Mouse (Mus musculus) layer of hippocampus, adult 9-11 months (tissue): ENCODE measurements around the gene Cntn5.

ENCODE experiments used
- DNase-seq: peaks from one replicate; pipeline ENCODE4 v3.0.0; 2022

The Cntn5 gene

DNA sequence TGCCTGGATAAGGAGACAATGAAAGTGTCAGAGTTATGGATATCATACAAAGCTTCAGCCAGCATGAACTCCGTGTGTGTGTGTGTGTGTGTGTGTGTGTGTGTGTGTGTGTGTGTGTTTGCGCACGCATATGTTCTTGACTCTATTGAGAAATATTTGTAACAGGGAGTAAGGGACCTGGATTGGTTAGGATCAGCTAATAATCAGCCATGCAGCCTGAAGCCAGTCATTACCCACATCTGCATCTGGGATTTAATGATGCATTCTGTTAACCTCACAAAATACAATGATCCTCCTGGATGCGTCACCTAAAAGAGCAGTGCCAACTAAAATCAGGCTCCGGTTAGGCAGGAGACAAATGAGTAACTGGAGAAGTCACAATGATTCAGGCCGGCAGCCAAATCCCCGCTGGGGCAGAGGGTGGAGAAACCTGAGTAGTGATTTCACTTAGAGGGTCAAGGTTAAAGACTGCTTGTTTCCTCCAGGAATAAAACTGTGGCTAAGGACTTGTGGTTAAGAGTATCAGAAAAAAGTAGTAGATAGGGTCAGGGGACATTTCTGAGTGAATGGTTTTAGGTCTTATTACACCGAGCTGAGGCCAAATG lies 1021.7 kb downstream of the Cntn5 start:
- no peak for DNase-seq

DNA sequence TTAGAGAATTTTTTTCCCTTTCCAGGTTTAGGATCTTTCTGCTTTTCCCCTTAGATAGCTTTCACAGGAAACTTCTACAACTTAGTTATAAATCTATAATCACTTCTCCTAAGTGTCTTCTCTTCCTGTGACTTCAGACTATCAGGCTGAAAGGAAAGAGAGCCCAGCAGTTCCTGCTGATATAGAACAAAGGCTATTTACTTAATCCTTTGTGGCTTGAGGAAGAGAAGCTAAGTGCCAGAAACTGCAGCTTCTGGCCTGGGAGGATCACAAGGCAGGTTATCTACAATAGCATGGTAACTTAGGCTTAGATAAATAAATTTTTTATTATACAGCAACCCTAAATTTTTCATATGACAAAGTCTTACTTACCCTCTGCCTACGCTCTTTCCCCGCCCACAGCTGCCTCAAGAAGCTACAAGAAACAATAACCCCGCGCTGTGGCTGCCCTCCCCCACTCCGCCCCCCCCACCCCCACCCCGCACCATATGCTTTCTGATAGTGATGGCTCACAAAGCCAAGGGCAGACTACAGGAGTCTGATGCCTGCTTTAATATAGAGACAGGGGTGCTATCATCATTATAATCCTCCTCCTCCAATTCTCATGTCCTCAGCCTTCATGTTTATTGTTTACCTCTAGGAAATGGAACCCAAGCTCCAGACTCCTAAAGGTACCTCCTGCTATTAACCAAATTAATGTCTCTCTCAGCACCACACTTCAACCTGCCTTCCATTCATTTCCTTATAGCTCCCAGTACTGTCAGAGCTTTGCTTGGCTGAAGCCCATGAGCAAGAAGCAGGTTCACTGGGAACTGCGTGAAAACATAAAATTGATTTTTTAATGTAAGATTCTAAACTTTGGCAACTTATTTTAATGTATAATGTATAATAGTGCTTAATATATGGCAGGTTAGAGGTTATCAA lies 1032.2 kb downstream of the Cntn5 start:
- DNase-seq, result no peak

DNA sequence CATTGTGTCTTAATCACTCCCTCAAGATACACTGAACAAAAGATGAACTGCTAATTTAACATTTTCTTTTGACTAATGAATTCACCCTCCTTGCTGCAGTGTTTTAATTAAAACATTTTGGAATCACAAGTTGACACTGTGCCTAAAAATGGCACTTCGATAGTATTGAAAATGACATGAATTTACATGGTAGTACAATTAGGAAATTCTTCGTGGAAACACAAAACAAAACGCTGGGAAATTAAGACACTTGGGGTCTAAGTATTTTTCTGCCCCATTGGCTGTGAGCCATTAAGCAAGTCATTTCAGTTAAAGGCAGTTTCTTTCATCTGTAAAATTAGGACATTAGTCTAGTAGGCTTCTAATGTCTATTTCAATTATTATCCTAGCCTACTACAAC lies 1043.9 kb downstream of the Cntn5 start:
- no peak for DNase-seq

DNA sequence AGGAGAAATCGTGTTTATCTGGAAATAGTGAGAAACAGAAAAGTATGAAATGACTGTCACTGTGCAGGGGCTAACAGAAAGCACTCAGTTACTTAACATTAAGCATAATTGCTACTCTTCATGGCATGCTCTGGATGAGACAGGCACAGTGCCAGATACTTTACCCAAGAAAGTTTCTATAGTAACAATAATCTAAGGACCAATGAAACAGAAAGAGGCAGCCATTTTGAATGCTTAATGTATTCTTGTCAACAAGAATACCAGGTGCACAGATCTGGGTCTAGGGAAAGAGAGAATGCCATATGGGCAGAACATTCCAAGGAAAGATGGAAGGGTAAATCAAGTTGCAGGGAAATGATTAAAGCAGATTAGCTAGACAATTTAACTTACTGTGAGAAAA lies 1045.3 kb downstream of the Cntn5 start:
- no peak for DNase-seq

DNA sequence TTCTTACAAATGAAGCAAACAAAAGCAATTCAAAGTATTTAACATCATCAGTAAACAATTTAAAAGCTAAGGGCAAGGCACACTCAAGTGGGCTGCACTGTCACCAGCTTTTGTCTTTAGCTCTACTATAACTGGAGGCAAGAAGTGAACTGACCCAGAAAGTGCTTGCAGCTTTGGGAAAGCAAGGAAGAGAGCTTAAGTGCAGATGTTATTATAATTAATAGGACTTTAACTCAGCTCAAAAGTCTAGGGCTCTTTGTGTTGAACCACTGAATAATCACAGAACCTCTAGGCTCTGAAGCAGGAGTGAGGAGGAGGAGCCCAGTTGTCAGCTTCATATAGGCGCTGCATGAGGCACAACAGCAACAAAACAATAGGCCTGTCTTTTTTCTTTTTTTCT lies 1049.8 kb downstream of the Cntn5 start:
- DNase-seq, result no peak

DNA sequence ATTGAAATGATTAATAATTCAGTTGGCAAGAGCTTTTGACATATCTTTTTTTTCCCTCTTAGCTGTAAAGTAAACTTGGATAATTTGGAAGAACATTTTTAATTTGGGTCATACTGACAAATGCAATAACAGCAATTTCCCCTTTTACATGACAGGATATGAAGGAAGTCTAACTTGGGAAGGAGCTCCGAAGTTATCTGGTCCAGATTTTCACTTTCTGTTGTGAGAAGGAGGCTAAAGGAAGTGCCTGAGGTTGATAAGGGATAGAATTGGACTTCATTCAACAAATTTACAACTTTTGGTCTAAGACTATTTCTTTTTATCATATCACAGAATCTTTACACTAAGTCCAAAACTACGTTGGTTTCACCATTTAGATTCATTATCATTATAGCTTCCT lies 1074.3 kb downstream of the Cntn5 start:
- no peak for DNase-seq

DNA sequence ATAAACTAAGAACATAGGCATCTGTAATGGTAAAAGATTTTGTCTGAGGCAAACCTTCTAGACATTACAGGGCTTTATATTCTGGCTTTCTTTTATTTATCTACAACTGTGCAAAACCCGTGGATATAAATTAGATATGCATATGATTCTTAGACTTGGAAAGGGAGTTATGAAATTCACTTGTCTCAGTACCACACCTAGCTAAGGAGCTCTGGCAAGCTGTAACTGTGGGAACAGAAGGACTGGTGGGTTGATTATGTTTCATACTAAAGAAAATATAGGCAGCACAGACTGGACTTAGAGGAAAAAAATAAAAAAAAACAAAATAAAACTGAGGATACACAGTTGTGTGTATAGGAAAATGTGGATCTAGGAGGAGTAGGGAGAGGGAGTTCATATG lies 1084.6 kb downstream of the Cntn5 start:
- DNase-seq, result no peak

DNA sequence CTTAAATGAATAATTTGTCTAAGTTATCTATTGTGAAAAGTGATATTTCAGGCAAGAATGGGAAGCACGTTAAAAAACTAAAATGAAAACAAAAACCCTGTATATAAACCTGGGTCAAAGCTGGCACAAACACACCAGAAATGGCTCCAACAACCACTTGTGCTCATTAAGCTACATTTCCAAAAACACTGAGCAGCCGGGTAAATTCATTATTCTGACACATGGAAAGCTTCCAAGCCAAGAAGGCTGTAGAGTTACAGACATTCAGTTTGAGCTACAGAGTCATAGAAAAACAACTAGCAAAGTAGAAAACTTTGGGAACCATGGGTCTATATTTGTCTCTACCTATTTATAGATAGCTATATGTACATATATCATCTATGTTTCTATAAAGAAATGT lies 1087.1 kb downstream of the Cntn5 start:
- no peak for DNase-seq

DNA sequence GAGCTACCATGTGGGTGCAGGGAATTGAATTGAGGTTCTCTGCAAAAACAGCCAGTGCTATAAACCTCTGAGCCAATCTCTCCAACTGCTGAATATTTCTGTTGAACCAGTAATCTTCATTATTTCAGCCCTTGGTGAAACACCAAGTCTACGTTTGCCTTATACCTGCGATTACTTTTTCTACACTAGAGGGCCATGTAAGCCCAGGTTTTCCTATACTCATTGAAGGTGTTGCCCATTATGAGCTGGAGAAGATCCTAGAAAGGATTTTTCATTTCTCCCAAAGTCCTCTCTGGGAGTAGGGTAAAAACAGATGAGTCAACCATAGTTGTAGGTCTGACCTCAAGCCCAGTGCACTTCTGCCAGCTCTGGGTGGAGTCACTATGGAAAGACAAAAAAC lies 1105.0 kb downstream of the Cntn5 start:
- no peak for DNase-seq

DNA sequence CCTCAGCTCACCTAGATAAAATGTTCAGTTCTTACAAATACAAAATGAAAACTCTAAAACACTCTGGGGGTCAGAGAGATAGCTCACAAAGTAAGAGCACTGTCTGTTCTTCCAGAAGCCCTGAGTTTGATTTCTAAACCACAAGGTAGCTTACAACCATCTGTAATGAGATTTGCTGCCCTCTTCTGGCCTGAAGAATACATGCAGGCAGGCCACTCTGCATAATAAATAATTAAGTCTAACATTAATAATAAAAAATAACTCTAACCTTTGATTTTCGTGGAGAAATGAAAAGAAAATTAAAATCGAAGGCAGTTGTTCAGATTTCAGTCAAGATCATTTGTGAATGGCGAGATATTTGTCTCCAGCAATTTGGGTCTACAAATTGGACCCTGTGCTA lies 1120.9 kb downstream of the Cntn5 start:
- DNase-seq, result no peak

DNA sequence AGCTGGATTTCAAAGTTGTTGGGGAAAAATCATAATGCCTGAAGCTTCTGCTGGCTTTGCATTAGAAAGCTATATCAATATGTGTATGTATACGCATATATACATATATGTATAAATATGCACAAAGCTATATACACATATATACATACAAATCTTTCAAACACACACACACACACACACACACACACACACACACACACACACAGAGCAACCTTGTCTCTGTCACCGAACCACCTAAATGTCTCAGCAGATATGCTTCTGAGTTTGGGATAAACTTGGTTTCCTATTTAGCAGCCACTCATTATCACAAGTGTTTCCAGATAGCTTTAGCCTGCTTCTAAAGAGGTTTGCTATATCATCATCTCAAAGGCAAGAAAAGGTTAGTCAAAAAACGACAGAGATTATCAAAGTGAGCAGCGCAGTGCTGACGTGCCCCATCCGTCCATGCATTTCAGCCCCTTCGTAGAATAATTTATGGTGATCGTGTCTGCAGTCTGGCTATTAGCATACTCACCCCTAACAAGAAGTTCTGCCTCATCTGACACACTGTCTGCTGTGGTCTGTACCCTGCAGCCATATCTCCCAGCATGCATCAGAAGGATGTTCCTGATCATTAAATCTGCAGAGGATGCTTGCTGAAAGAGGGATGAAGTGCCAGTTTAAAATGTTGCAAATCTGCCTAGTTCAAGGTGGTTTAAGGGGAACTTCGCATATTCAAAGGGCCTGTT lies 1123.3 kb downstream of the Cntn5 start:
- DNase-seq, result no peak

DNA sequence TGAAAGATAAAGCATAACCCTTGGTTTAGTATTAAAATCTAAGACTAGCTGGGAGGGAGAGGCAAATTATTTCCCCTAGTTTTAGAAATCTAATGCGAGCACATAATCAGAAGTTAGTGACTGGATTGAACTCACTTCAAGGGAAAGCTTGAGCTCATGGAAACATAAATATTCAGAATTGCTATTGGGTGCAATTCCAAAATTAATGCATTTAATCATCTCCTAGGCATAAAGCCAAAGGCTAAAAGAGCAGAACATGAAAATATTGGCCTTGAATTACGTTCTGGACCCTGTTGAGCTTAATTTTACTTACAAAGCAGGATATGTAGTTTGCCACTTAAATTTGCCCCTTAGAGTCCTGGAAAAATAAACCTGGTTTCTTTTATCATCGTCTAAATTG lies 1124.9 kb downstream of the Cntn5 start:
- DNase-seq, result no peak

DNA sequence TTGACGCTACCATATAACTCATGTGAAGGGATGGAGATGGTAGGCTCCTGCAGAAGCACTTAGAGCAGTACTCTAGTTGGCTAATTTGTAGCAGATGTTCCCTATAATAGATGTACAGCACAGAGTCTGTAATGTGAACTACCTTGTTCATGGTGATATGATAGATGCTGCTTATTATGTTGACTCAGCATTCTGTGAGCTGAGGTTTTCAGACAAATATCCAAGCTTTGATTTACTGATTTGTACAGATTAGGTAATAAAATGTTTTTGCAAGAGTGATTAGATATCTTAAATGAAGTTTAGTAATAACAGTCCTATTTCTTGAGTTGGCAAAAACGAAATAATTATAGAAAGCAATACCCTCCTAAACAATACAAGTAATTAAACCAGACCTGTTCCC lies 1133.8 kb downstream of the Cntn5 start:
- DNase-seq, result no peak

DNA sequence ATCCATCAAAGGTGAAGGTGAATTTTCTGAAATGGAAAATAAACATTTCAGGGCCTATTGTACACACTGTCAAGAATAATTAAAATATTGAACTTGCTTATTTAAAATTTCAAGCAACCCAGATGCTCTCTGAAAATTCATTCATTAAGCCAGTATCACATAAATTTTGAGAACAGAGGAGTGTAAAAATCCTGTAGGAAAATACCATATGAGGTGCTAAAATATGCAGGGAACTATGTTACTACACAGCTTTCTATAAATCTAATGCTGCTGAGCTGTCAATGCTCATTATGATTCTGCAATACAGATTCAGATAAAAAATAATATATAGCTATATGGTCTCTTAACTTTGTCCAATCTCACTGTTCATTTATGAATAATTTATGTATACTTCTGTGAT lies 1134.9 kb downstream of the Cntn5 start:
- no peak for DNase-seq

DNA sequence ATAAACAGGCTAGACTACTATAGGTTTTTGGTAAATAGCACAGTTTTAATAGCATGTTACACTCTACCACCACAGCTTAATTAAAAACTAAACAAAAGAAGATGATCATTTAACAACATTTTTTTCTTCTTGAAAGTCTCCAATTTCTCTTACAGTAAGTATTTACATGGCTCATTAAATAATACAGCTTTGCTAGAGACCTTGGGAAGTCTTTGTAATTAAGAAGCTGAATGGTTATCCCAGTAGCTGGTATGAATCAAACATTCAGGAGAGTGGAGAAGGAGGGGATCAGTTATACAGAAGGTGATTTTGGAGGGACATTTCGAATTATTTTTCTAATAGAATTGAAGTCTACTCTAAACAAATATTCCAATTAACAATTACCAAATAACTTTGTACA lies 1186.4 kb downstream of the Cntn5 start:
- no peak for DNase-seq

DNA sequence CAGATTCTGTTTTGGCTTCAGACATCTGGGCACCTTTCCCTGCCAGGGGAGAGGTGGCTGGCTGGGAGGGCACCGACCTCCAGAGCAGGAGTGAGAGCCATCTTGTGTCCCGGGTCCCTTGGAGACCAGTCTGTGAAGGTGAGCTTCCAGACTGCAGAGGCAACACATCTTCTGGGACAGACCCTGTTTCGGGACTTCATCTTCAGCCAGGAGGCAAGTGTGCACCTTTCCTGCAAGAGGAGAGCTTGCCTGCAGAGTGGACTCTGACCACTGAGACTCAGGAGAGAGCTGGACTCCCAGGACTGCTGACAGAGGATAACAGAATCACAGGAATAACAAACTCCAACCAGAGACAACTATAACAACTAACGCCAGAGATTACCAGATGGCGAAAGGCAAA lies 1195.9 kb downstream of the Cntn5 start:
- no peak for DNase-seq

DNA sequence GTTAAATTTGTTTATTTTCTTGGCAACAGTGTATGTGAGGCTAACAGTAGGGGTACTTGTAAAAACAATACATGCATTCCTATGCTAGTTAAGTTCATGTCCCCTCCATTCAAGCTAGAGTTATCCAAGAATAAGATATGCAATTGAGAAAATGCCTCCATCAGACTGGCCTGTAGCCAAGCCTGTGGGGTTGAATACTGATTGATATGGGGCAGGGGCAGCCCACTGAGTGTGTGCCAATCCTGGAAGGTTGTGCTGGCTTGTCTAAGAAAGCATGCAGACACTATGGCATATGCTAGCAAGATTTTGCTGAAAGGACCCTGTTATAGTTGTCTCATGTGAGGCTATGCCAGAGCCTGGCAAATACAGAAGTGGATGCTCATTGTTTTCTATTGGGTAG lies 1196.8 kb downstream of the Cntn5 start:
- no peak for DNase-seq

DNA sequence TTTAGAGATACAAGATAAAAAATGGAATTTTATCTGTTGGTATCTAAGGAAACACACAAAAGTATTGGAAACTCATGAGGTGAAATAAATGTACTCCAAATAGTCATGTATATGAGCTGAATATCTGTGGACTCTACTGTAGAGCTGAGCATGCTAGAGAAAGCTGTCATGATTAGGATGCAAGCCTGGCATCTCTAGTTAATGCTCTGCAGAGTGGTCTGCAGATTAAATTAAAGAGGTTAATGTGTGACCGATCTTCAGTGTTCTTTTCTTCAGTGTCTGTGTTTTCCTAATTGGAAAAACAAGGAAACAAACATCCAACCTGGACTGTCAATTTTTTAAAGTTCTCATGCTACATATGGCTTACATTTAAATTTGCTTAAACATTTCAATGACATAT lies 1199.4 kb downstream of the Cntn5 start:
- DNase-seq, result no peak

DNA sequence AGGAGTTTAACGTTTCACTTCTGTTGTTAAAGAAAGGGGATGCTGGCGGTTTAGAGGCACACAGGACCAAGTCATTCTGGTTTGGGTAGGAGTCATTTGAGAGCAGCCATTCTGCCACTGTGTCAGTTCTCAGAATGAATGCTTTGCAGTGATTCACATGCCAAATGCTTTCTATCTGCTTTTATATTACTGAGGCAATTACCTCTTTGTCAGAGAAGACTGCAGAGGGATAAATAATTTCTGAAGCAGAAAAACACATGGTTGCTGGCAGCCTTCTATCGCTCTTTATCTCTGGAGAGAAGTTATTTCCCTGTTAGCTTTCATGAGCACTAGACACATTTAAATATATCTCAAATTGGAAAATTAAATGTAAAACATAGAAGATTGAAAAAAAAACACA lies 1207.9 kb downstream of the Cntn5 start:
- no peak for DNase-seq

DNA sequence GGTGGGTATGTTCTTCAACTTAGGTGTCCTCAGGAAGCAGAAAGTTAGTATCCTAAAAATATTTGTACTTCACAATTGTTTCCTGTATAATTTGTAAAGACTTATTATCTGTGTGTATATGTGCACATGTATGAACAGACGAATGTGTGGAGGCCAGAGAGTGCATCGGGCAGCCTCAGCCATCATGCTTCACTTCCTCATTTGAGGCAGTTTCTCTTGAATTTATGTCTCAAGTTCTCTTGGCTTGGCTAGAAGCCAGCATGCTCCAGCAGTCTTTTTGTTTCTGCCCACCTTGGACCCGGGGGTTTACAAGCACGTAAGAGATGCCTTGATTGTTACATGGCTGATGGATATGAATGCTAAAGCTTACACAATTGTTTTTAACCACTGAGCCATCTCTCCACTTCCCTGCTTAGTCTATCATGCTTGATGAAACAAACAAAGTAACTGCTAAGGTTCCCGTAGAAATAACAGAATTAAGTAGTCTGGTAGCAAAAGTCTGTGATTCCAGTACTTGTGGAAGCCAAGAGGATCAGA lies 1222.2 kb downstream of the Cntn5 start:
- DNase-seq, result no peak

DNA sequence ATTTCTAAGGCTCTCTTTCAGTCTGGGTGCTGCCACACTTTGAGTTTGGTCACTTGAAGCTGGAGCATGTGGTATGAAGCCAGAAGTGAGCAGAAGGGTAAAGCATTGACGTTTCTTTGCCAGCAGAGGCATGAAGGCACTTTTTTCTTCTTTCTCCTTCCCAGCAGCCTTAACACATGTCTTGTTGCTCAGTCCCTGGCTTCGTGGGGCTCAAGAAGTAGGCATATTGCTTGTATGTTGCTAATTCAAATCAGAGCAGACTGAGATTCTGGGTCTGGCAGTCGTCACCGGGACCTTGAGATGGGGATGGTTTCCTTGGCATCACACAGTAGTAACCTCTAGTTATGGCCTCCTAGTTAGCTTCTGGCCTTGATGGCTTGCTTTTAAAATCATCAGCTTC lies 1228.5 kb downstream of the Cntn5 start:
- no peak for DNase-seq

DNA sequence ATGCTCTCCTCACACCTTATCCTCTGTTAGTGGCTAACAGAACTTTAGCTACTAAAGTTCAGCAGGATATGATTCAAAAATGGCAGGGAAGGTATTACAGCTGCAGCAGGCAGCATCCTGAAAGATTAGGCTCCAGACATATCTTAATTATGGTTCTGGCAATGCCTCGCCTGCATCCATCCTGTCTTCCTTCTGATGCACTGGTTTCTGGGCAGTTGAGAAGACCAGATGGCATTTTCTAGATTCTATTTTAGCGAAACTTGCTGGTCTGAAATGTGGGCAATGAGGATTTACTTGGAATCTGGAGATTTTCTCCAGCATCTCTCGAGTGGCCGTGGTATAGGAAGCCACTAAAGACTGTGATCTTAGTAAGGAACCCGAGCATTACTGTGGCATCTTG lies 1230.0 kb downstream of the Cntn5 start:
- peak; percentile 13 for DNase-seq

DNA sequence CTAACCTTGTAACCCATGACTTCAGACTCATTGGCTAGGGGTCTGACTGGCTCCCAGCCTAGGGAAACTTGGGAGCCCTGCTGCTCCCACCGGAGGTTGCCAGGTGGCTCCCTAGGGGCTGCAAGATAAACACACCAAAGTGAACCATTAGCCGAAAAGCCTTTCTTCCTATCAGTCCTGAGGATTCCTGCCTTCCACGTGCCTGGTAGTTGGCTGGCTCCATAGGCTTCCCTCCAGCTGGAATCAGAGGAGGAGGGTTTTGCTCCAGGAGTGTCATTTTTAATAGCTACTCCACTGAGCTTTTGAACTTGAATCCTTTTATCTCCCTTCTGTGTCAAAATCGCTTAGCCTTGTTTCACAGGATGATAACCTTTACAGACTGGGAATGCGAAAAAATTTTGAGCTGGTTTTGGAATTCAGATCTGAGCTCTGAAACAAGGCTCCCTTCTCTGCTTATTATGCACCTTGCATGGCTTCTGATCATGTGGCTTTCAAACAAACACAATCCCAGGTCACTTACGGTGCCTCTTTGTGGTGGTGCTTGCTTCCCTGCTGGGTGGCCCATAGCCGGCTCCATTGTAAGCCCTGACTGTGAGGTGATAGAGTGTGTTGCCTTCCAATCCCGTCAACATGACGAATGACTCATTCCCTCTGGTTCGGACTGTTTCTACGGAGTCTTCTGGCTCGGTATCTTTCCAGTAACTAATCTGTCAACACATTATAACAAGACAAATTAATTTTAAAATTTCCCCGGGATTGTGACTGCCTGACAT lies 1231.1 kb downstream of the Cntn5 start:
- DNase-seq, result no peak
